Mouse (Mus musculus): ENCODE measurements around the gene Cox6a1.
"Not testable (repeated sequence)": the region's sequence is repeated elsewhere in the genome, so short reads cannot be mapped to it uniquely, and the experiment has no call there.

GRCm38 (mm10) chr5:115302190-115302589 is 46.6 kb downstream of the Cox6a1 start:
- TF ChIP-seq POLR2A (IDR thresholded peaks at IDR 0.05; ENCODE audit: insufficient read depth, low read length); CTCF (IDR thresholded peaks at IDR 0.05; ENCODE audit: low read depth, low read length); EP300 (IDR thresholded peaks at IDR 0.05; ENCODE audit: insufficient read depth, low read depth, low read length): not testable (repeated sequence)

Data from ES-Bruce4 (cell line).